Comparison of ENCODE assay signal across 8 mouse cellular contexts in genomic region chr16:30060412-30060811, GRCm38 (mm10). TPM values are rescaled to one million over a fixed set of nuclear protein-coding genes. Genes with fewer than 3 reads are reported as not detected.
DNase-seq lines count a peak whose midpoint lies in the region; ATAC-seq lines count a peak whose summit lies in the region.

No protein-coding gene starts in this region.

- H3K9me3 ChIP-seq in heart, embryonic 15.5 days (replicated peaks): no peaks in the 10 kb centered on the region

- 13% methylated on average over 8 of the region's 8 CpGs for WGBS in heart, embryonic 15.5 days

- peak overlapping the region; percentile 21 for H3K4me3 ChIP-seq in heart, embryonic 15.5 days

- no peaks in the 10 kb centered on the region for H3K27me3 ChIP-seq in heart, embryonic 15.5 days

- peaks cover 73% of the 10 kb centered on the region for H3K4me1 ChIP-seq in heart, embryonic 15.5 days (replicated peaks)

- intact Hi-C loops in left cerebral cortex, postnatal 36 days (cut with DNase I): loop anchor here (5.0 kb wide), 2 partner anchors 38 to 113 kb away; no protein-coding TSS in a partner anchor

- peak overlapping the region; percentile 86 for H3K27ac ChIP-seq in heart, embryonic 15.5 days

- peak overlapping the region; percentile 56 for H3K4me2 ChIP-seq in heart, embryonic 15.5 days

- peak overlapping the region; percentile 42; the same call in 1 of the 2 replicates for H3K9ac ChIP-seq in heart, embryonic 15.5 days

- H3K36me3 ChIP-seq in heart, embryonic 15.5 days: no peaks in the 10 kb centered on the region

- ATAC-seq in heart, embryonic 15.5 days (replicated peaks; ENCODE audit: insufficient number of reproducible peaks, insufficient read depth, low FRiP score, low read depth): no peak
- no peak for ATAC-seq in erythroblast, adult 5-6 weeks (replicated peaks; ENCODE audit: low FRiP score, poor library complexity, severe bottlenecking)

- peak; percentile 31 for DNase-seq in right cerebral cortex, postnatal 25 days
- no peak for DNase-seq in right cerebral cortex, postnatal 14 days
- DNase-seq in left cerebral cortex, postnatal 36 days (ENCODE audit: low spot score in 2 of 2): peak; percentile 29 to 37
- no peak for DNase-seq in testis, postnatal 14 days (ENCODE audit: low spot score)
- no peak for DNase-seq in thymus, postnatal 10 days (ENCODE audit: low spot score in 2 of 2)
- DNase-seq in right cerebral cortex, adult 2 months (ENCODE audit: low spot score in 2 of 2): no peak

RNA-seq across cellular contexts. Expression of gene Hes1, which starts 3.8 kb away (rescaled TPM):
- 23.2 and 29.0 TPM in 2 replicates for polyA plus RNA-seq in heart, embryonic 15.5 days (2015; fragmentation: Nextera tagmentation; extraction: Ambion mirVana)
- total RNA-seq in left cerebral cortex, postnatal 36 days (2021): 10 to 100 TPM; 18.1 to 18.3 TPM
- not detected in 2 replicates for total RNA-seq in erythroblast, adult 5-6 weeks (2015; ENCODE audit: low replicate concordance)
- 0.26 and 10.9 TPM in 2 replicates for total RNA-seq in erythroblast, adult 5-6 weeks (2017; ENCODE audit: low replicate concordance)

Comparison
In these comparisons a context has a peak if more than half of its experiments do, and no peak if none do; other contexts are left out.
1. DNase-seq: peak in right cerebral cortex, postnatal 25 days (single experiment) and left cerebral cortex, postnatal 36 days (2 of 2); none in right cerebral cortex, postnatal 14 days (single experiment), testis, postnatal 14 days (single experiment), thymus, postnatal 10 days (0 of 2) and right cerebral cortex, adult 2 months (0 of 2).